Mouse (Mus musculus): ENCODE measurements around the gene Foxg1.

The Foxg1 gene

GRCm38 (mm10) chr12:49385631-49385990, 3.2 kb downstream of the Foxg1 start:
- DNase-seq (ENCODE audit: low read depth, low spot score), result no peak

DNA sequence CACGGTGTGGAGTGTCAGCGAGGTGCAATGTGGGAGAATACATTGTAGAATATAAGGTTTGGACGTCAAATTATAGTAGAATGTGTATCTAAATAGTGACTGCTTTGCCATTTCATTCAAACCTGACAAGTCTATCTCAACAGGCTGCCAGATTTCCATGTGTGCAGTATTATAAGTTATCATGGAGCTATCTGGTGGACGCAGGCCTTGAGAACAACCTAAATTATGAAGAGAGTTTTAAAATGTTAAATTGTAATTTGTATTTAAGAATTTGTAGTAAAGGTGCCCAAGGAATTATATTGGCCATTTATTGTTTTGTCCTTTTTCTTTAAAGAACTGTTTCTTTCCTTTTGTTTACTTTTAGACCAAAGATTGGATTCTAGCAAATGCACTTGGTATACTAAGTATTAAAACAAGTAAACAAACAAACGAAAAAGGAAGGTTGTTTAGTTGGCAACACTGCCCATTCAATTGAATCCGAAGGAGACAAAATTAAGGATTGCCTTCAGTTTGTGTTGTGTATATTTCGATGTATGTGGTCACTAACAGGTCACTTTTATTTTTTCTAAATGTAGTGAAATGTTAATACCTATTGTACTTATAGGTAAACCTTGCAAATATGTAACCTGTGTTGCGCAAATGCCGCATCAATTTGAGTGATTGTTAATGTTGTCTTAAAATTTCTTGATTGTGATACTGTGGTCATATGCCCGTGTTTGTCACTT, 3.8 kb downstream of the Foxg1 start:
- DNase-seq (ENCODE audit: low read depth, low spot score), result no peak

DNA sequence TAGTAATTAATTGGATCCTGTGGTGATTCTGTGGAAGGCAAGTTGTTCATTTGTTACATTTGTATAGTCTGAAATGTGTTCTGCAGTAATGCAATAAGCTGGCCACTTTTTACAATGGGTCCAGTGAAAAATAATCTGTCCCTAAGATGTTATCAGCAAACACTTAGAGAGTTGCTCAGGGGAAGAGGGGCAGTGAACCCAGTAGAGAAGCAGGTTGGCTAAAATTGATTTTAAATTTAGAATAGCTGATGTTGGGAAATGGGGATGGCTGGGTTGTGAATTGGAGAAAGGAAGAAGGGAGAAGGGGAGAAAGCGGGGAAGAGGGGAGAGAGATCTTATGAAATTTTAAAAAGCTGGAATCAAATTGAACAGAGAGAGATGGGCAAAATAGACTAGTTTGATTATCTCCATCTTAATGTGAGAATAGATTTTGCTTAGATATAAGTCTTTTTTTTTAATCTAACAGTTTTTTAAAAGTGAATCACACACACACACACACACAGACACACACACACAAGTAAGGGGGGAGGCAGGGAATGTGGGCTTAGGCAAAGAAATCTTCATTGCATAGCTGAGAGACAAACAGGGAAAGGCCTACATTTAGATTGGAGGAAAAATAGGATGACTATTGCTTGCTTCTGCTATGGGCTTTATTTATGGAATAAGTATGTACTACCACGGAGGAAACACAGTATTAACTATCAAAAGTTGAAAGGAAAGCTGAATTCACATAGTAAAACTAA, 5.6 kb downstream of the Foxg1 start:
- no peak for DNase-seq (ENCODE audit: low read depth, low spot score)

GRCm38 (mm10) chr12:49389666-49390065, 7.2 kb downstream of the Foxg1 start:
- DNase-seq (ENCODE audit: low read depth, low spot score), result no peak

GRCm38 (mm10) chr12:49390257-49390656, 7.8 kb downstream of the Foxg1 start:
- no peak for DNase-seq (ENCODE audit: low read depth, low spot score)

DNA sequence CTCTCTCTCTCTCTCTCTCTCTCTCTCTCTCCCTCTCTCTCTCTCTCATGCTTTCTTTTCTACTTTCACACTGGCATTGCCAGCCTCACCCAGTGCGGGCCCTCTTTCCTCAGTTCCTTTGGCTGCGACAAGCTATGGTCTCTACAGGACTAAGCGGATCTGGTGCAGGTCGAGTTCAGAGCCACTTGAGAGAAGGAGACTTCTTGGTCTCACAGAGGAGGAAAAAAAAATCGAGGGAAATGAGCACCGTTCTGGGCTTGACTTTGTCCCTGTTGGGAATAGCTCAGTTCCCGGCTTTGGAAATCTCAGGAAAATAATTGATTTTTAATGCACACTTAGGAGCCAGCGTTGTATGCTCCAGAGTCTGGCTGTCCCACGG, 8.5 kb downstream of the Foxg1 start:
- DNase-seq (ENCODE audit: low read depth, low spot score), result no peak

DNA sequence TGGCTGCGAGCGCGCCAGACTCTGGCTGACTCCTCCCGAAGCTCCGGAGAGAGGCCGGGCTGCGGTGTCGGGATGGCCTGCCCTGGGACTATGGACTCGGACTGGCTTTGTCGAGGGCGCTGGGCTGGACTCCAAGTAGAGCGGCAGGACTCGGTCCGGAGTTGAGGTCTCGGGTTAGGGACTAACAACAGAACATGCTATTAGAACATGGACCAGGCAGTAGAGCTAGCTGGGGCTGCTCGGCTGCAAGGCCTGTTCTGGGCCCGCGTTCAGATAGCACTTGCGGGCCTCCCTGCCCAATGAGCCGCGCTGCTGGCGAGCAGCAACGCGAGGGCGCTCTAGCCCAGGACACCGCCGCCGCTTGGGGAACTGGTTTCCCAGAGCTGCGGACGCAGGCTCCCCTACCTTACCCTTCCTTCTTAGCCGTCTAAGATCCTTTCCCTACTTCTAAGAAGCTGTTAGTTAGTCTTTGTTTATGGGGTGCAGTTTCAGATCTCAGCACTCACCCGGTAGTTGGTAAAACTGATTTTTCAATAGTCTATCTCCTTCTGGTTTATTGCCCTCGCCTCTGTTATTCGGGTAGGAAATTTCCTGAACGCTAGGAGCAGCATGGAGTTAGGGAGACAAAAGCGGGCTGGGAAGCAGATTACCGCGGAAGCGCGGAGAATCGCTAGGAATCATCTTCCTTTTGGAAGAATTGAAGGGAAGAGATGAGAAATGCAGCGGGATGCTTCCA, 9.0 kb downstream of the Foxg1 start:
- DNase-seq (ENCODE audit: low read depth, low spot score), result no peak

DNA sequence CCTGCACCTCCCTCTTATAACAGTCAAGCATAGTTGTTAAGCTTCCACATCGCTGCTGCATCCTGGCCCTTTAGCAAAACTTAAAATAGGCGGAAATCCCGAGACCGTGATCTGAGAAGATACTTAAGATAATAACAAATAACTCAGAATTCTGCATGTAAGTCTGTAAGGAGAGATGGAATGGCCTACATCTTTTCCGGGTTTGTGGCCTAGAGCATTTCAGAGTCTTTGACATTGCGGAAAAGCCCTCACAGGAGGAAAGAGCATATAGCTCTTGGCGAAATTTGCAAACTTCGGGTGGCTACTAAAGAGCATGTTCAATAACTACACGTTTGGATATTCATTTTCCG, 9.6 kb downstream of the Foxg1 start:
- DNase-seq (ENCODE audit: low read depth, low spot score), result no peak

GRCm38 (mm10) chr12:49392876-49393275, 10.4 kb downstream of the Foxg1 start:
- no peak for DNase-seq (ENCODE audit: low read depth, low spot score)

DNA sequence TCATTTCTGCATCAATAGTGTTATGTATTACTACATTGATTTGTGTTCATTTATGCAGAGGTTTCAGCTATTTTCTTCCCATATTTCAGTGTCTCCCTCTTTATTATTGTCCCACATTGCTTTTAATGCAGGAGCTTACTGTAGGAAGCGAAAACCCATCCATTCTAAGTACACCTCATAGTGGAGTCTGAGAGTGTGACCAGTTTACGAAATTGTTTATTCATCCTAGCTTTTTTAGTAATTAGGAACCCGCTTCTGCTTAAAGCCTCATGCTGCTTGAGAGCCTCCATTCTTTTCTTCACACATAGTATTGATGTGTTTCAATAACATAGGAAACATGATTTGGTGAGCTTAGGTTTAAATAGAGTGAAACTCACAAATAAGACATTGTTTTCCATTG, 11.2 kb downstream of the Foxg1 start:
- no peak for DNase-seq (ENCODE audit: low read depth, low spot score)

GRCm38 (mm10) chr12:49394181-49394580, 11.7 kb downstream of the Foxg1 start:
- DNase-seq (ENCODE audit: low read depth, low spot score), result no peak

DNA sequence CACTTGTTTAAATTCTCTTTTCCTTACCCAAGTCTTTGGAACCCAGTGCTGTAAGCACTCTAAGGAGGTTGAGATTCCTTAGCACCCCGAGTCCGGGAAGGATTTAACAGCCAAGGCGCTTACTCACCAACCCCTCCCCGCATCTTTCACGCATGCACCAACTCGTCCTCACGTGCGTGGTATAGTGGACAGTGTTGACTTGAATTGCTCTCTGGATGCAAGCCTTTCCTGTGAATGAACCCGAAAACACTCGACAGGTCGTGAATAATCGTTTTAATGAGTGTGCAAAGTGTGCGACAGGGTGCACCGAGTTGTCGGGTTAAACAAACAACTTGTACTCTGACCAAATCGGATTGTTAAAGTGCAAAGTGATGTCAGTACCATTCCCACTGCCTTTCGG, 12.4 kb downstream of the Foxg1 start:
- no peak for DNase-seq (ENCODE audit: low read depth, low spot score)

GRCm38 (mm10) chr12:49395969-49396368, 13.5 kb downstream of the Foxg1 start:
- DNase-seq (ENCODE audit: low read depth, low spot score), result no peak

DNA sequence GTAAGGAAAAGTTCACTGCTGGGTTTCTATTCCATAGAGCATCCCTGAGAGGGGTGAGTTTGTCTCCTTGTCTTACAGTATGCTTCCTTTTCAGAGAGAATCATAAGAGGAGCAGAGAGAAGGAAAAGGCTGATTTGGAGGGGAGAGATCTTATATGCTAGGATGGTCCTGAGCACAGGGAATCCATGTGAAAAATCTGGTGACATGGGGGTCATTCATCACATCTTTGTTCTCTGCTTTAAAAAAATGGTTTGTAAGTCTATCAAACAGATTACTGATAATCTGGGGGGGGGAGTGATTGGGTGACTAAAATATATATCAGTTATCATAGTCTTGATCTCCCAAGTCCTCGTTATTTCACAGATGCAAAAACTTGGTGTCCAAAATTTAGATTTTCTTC, 14.3 kb downstream of the Foxg1 start:
- no peak for DNase-seq (ENCODE audit: low read depth, low spot score)

DNA sequence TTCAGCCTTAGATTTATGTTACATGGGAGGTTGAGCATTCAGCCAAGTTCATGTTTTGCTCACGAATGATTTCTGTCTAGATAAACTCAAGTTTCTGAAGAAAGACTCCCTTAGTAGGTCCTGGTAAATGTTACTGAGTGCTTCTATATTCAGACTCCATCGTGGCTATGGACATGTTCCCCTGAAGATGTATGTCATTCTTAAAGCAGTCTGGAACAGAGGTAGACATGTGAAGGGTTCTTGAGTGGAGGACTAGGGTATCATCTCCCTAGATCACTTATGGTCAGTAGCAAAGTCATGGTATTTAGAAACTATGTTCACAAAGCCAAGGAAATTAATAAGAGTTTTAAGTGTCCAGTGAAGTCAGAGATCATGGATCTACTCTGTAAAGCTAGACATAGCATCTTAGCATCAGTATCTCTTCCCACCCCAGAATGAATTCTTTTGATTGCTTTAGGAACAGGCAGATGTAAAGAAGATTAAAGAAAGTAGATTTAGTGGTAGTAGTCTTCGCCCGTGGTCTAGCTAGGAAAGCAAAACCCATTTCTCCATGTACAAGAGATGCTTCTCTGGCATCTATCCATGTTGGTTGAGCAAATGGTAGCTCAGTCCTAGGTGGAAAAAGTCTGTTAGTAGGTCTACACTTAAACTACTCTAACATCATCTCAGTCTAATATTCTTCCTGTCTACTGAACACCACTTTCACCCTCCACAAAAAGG, 15.1 kb downstream of the Foxg1 start:
- no peak for DNase-seq (ENCODE audit: low read depth, low spot score)

DNA sequence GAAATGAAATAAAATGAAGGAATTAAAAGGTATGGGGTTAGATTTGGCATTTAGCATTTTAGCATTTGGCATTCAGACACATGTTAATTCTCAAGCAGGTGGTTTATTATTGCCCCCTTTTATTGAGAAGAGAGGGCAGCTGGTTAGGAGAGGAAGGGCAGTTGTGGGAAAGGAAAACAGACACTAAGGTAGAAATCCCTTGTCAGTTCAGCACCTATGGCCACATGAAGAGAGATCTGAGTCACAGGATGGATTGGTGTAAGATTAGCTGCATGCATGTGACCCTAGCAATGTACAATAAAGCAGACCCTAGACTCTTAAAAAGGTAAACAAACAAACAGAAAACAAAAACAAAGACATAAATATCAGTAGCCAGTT, 15.7 kb downstream of the Foxg1 start:
- DNase-seq (ENCODE audit: low read depth, low spot score), result no peak

DNA sequence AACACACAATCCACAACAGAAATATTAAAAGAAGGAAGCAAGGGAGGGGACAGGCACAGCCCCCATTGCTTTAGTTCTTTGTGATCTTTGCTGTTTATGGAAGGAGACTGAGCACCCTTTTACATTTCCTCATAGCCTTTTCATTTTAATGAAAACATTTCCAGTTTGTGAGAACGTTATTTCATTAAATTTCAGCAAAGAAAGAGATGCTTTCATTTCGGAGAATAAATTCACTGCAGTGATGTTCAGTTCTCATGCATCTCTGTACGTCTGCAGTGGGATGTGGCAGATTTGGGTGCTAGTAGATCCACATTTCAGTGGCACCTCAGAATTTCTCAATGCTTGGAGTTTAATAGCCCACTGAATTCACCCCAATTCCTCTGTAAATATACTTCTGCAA, 16.2 kb downstream of the Foxg1 start:
- DNase-seq (ENCODE audit: low read depth, low spot score), result no peak

DNA sequence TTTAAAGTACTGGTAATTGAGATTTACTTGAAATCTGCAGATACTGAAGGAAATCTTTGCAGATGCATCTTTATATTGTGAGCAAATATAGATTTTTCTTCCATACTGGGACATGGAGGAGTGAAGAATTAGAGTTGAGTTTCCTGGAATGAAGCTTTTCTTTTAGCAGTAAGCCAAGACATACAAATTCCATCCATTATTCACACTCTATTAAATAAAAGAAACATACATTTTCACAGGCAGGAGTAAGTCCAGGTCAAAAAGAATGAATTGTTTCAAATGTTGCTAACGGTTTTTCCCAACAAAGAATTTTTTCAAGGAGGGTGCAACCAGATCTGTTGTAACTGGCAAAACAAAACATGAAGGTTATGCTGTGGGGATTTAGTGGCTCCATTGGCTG, 17.2 kb downstream of the Foxg1 start:
- no peak for DNase-seq (ENCODE audit: low read depth, low spot score)

- no peak for DNase-seq (ENCODE audit: low read depth, low spot score)
Measured at GRCm38 (mm10) chr12:49400036-49400852, 17.8 kb downstream of the Foxg1 start.

DNA sequence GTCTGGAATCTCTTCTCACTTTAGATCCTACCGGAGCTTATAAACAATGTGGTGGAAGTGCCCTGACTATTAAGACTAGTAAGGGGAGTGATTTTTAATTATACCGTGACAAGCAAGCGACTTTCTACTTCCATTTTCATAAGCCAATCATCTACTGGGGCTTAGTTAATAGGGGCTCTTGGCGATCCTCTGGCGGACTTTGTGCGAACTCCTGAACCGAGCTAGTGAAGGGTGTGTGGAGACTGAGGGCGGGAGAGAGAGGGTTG, 18.3 kb downstream of the Foxg1 start:
- no peak for DNase-seq (ENCODE audit: low read depth, low spot score)

- DNase-seq (ENCODE audit: low read depth, low spot score), result no peak
Measured at GRCm38 (mm10) chr12:49401119-49401795, 18.8 kb downstream of the Foxg1 start.
